Mouse (Mus musculus): Measurements from ENCODE around the gene Olfr156. TPM values are rescaled to one million over a fixed set of nuclear protein-coding genes. Genes with fewer than 3 reads are reported as not detected.

The Olfr156 gene
- not detected for total RNA-seq (2023)

GRCm38 (mm10) chr4:43823845-43824337, at the start of gene Olfr156:
TSS of gene Olfr156 (minus strand) at chr4:43823895.

GRCm38 (mm10) chr4:43851265-43851664, 27.6 kb upstream of the Olfr156 start, which contains the start of gene Olfr155:
TSS of gene Olfr155 (plus strand) at chr4:43851565.

GRCm38 (mm10) chr4:43840101-43840500, 16.4 kb upstream of the Olfr156 start, which contains the start of gene Olfr157:
TSS of gene Olfr157 (minus strand) at chr4:43840201.

GRCm38 (mm10) chr4:43770909-43771308, 52.8 kb downstream of the Olfr156 start, which contains the start of gene Olfr159:
TSS of gene Olfr159 (minus strand) at chr4:43771009.

Other genes starting within 250 kb of the Olfr156 start
- gene Rgp1, start 245.2 kb downstream of the Olfr156 start, total RNA-seq (2023), result 56.6 TPM
- gene Gba2, start 245.0 kb downstream of the Olfr156 start, total RNA-seq (2023), result 37.6 TPM
- gene Msmp, start 239.4 kb downstream of the Olfr156 start, total RNA-seq (2023), result not detected
- not detected for gene Npr2, start 192.0 kb downstream of the Olfr156 start, total RNA-seq (2023)
- not detected for gene Spag8, start 170.3 kb downstream of the Olfr156 start, total RNA-seq (2023)
- gene Hint2, start 167.4 kb downstream of the Olfr156 start, total RNA-seq (2023), result 19.1 TPM
- gene Tmem8b, start 154.9 kb downstream of the Olfr156 start, total RNA-seq (2023), result 4.1 TPM
- gene Fam221b, start 154.8 kb downstream of the Olfr156 start, total RNA-seq (2023), result not detected
- gene Olfr70, start 123.1 kb downstream of the Olfr156 start, total RNA-seq (2023), result not detected
- gene Olfr71, start 113.6 kb downstream of the Olfr156 start, total RNA-seq (2023), result not detected
- gene Hrct1, start 96.7 kb downstream of the Olfr156 start, total RNA-seq (2023), result not detected
- not detected for gene Spaar, start 93.9 kb downstream of the Olfr156 start, total RNA-seq (2023)
- gene Olfr159, start 52.9 kb downstream of the Olfr156 start, total RNA-seq (2023), result not detected
- gene Olfr157, start 16.3 kb upstream of the Olfr156 start, total RNA-seq (2023), result not detected
- gene Olfr155, start 27.7 kb upstream of the Olfr156 start, total RNA-seq (2023), result not detected
- 2.3 TPM for gene Reck, start 51.6 kb upstream of the Olfr156 start, total RNA-seq (2023)
- gene Glipr2, start 133.5 kb upstream of the Olfr156 start, total RNA-seq (2023), result 40.4 TPM
- 1.5 TPM for gene Ccin, start 159.6 kb upstream of the Olfr156 start, total RNA-seq (2023)
- gene Clta, start 180.6 kb upstream of the Olfr156 start, total RNA-seq (2023), result 137 TPM

Data from CD4-positive naive resting alpha-beta T cell, adult 57 days (primary cell).